Mouse (Mus musculus) gastrocnemius, adult 8-10 months (tissue): ENCODE results near the gene Olfr1015. TPM values are rescaled to one million over a fixed set of nuclear protein-coding genes. Genes with fewer than 3 reads are reported as not detected.

Experiments used
- DNase-seq, 2 experiments: peaks; one replicate each; pipeline ENCODE4 v3.0.0; 2022; ENCODE audit warnings: low spot score in 2 of 2
- total RNA-seq, 4 experiments: library from RNA; stranded (reverse); gene quantifications; 2 replicates each; pipeline ENCODE4 v1.2.4; 2022

The Olfr1015 gene
- total RNA-seq, result not detected

DNA sequence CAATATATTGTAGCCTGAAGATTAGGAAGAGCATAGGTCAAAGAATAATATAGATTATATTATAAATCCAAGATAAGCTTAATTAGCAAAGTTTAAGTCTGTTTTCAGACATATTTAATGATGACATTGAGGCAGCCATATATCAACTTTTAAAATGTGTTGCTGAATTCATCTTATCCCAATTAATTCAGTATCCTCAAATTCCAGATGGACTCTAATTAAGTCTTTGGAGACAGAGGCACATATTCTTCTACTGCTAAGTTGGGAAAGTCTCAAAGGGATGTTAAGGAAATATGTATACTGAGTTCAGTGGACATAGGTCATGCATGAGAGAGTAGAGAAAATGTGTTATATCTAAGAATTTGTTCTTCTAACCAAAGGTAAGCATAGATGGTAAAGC is at the start of gene Olfr1015:
Gene Olfr1015, plus strand, starts transcription at position 301 of the 400 bp plus-strand sequence.
- no peak for DNase-seq

DNA sequence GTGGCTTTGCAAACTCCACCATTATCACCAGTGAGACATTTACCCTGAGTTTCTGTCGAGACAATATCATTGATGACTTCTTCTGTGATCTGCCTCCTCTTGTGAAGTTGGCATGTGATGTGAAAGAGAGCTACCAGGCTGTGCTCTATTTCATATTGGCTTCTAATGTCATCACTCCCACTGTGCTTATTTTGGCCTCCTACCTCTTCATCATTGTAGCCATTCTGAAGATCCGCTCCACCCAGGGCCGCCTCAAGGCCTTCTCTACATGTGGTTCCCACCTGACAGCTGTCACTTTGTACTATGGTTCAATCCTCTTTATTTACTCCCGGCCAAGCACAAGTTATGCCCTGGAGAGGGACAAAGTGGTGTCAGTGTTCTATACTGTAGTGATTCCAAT is 28.0 kb upstream of the Olfr1015 start:
- DNase-seq, result no peak

- DNase-seq, result no peak
Observed at GRCm38 (mm10) chr2:85762666-85763065, 19.2 kb upstream of the Olfr1015 start, which contains the start of gene Olfr1012. Gene Olfr1012 (minus strand): TSS chr2:85762766.

- DNase-seq, result no peak
Observed at GRCm38 (mm10) chr2:85766798-85767197, 15.0 kb upstream of the Olfr1015 start, which contains the start of gene Olfr1013. Gene Olfr1013 (plus strand): TSS chr2:85767098.

DNA sequence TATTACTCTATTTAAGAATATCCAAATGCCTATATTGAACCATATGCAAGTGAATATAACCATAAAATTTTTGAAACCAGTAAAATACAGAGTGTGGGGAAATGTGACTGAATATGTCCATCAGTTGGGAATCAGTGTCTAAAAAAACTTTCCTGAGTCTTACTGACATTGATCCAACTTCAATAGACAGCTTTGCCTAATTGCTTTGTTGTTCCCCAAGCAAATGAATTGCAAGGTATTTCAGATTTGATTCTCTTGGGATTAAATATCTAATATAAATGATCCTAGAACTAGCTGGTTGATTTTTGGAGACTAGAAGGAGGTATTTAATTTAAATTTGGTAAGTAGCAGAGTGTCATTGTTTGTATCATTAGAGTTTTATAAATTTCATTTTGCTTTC is 9.4 kb upstream of the Olfr1015 start, which contains the start of gene Olfr1014:
Gene Olfr1014, plus strand, starts transcription at position 301 of the 400 bp plus-strand sequence.
- DNase-seq, result no peak

DNA sequence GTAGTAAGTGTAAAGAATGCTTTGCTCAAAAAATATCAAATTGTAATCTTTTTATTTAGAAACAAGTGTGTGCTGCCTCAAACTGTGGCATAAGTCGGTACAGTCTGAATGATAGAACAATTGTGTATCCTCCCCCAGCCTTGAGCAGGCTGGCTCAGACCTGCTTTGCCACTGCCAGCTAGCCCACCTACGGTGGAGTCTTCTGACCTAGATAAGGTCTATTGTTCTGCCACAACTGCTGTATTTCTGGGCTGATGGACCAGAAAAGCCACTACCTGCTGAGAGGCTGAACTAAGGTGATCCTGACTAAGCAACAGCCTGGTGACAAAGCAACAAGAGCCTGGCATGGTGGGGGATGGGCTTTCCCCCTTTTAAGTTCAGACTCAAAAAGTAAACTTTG is 10.5 kb downstream of the Olfr1015 start:
- DNase-seq, result no peak

- no peak for DNase-seq
Observed at GRCm38 (mm10) chr2:85802444-85802843, 20.6 kb downstream of the Olfr1015 start, which contains the start of gene Olfr1016. Gene Olfr1016 (minus strand): TSS chr2:85802544.

DNA sequence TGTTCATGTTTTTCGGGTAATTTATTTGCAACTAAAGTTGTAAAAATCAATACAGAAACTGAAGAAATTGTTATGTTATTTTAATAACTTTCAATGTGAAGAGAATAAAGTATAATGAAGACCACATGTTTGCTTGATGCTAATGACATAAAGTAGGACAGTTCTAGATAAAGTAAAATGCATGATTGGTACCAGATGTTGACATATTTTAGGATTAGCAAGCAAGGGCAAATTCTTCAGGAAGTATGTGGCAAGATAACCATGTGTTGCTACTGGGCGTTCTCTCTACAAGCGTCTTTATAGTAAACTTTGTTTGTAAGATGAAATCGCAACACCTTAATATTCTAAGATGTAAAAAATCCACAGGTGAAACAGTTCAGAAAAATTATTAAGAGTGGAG is 22.7 kb downstream of the Olfr1015 start:
- DNase-seq, result no peak

DNA sequence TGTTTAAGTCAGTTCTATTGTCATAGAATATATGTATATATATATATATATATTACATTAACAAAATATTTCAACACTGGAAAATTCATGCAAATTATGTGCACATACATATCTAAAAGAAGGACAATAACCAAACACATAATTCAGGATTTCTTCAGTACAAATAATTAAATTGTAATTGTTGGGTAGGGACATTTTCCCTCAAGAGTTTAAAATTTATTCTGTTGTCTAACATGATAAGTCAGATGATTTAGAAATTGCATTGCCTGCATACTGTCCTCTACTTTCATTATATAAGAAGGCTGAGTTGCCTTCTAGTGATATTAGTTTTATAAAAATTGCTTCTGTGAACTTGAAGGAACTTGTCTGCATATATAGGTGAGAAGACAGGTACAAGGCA is 36.4 kb downstream of the Olfr1015 start, which contains the start of gene Olfr1018:
Gene Olfr1018, plus strand, starts transcription at position 301 of the 400 bp plus-strand sequence.
- DNase-seq, result no peak

Other genes with a start within 250 kb of the Olfr1015 start
- gene Olfr996, start 202.8 kb upstream of the Olfr1015 start, total RNA-seq, result not detected
- gene Olfr998, start 193.1 kb upstream of the Olfr1015 start, total RNA-seq, result not detected
- gene Olfr1000, start 170.1 kb upstream of the Olfr1015 start, total RNA-seq, result not detected
- gene Olfr1002, start 131.3 kb upstream of the Olfr1015 start, total RNA-seq, result not detected
- gene Olfr154, start 117.6 kb upstream of the Olfr1015 start, total RNA-seq, result not detected
- gene Olfr1006, start 103.2 kb upstream of the Olfr1015 start, total RNA-seq, result not detected
- not detected for gene Olfr1008, start 92.6 kb upstream of the Olfr1015 start, total RNA-seq
- gene Olfr1009, start 66.6 kb upstream of the Olfr1015 start, total RNA-seq, result not detected
- gene Olfr1012, start 19.3 kb upstream of the Olfr1015 start, total RNA-seq, result not detected
- gene Olfr1013, start 14.9 kb upstream of the Olfr1015 start, total RNA-seq, result not detected
- gene Olfr1014, start 9.3 kb upstream of the Olfr1015 start, total RNA-seq, result not detected
- not detected for gene Olfr1016, start 20.5 kb downstream of the Olfr1015 start, total RNA-seq
- not detected for gene Olfr1018, start 36.5 kb downstream of the Olfr1015 start, total RNA-seq
- not detected for gene Olfr1019, start 63.5 kb downstream of the Olfr1015 start, total RNA-seq
- not detected for gene Olfr1020, start 65.0 kb downstream of the Olfr1015 start, total RNA-seq
- not detected for gene Olfr1022, start 86.6 kb downstream of the Olfr1015 start, total RNA-seq
- not detected for gene Olfr1023, start 103.6 kb downstream of the Olfr1015 start, total RNA-seq
- gene Olfr1024, start 123.0 kb downstream of the Olfr1015 start, total RNA-seq, result not detected
- gene Olfr1025-ps1, start 133.2 kb downstream of the Olfr1015 start, total RNA-seq, result not detected
- gene Olfr1026, start 139.5 kb downstream of the Olfr1015 start, total RNA-seq, result not detected
- gene Olfr1028, start 168.4 kb downstream of the Olfr1015 start, total RNA-seq, result not detected
- gene Olfr1029, start 191.9 kb downstream of the Olfr1015 start, total RNA-seq, result not detected
- gene Olfr1030, start 197.3 kb downstream of the Olfr1015 start, total RNA-seq, result not detected
- gene Olfr1031, start 208.3 kb downstream of the Olfr1015 start, total RNA-seq, result not detected
- gene Olfr1032, start 223.5 kb downstream of the Olfr1015 start, total RNA-seq, result not detected
- gene Olfr1033, start 238.6 kb downstream of the Olfr1015 start, total RNA-seq, result under 1 TPM in 1 of 4 experiments, not detected in 3; 0.54 TPM